Mouse (Mus musculus): ENCODE results near the gene Tcf12. TPM values are rescaled to one million over a fixed set of nuclear protein-coding genes. Genes with fewer than 3 reads are reported as not detected.

Tcf12 gene
- total and polyA plus RNA-seq, 3 experiments, result 34.7 to 329 (median 80.7) TPM

DNA sequence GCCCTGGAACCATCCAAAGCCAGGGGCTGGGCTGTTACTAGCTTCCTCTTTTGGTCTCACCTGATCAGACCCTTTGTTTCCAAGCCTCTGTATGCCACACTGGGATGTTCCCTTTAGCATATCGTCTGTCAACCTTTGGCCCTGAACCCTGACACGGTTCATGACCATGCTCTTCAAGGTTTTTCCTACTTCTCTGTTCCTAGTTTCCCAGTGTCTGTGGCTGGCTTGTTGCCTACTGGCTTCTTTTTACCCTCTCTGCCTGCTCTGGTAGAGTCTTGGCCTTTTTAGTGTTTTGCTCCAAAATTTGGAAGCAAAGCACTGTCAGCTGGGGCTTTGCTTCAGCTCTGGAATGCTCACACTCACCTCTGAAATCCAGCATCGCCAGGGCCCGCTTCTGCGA, 281.3 kb downstream of the Tcf12 start:
- ATAC-seq (ENCODE audit: extremely low read depth, insufficient number of reproducible peaks, low FRiP score, poor library complexity, severe bottlenecking), result no peak
- TF ChIP-seq GATA1 (IDR thresholded peaks at IDR 0.05; ENCODE audit: borderline replicate concordance, low read length) (no peak), POLR2AphosphoS5 (IDR thresholded peaks at IDR 0.05; ENCODE audit: insufficient replicate concordance, low read depth, low read length) (no peak), GATA2 (IDR thresholded peaks at IDR 0.05; ENCODE audit: borderline replicate concordance, low read depth, low read length) (no peak), TAL1 (conservative IDR thresholded peaks at IDR 0.05; ENCODE audit: low read depth, low read length) (no peak)
- no peaks in the 10 kb centered on the region for H3K36me3 ChIP-seq (replicated peaks)
- H3K27me3 ChIP-seq (ENCODE audit: insufficient read depth, low read length), result peaks cover 17% of the 10 kb centered on the region
- peaks cover 11% of the 10 kb centered on the region for H3K4me1 ChIP-seq (ENCODE audit: insufficient read depth, low read depth, low read length)
- no peaks in the 10 kb centered on the region for H3K9me3 ChIP-seq (replicated peaks)
- no peak overlapping the region for H3K4me3 ChIP-seq (ENCODE audit: low read depth, low read length)
- no peak for DNase-seq (ENCODE audit: low spot score)

DNA sequence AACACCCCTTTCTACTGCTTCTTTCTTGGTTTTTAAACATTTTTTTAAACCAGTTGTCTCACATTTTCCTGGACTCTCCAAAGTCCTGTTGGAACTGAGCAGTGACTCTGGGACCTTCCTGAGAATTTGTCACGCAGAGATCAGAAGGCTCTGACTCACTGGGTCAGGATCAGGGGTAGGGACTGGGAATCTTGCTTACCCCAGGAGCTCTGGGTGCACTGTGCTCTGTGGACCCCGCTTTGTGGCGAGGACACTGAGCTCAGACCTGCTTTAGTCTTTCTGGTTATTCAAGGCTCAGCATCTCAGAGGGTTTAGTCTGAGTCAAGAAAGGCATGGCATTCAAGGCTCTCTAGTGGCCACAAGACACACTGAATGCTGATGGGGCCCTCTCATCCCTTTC, 281.9 kb downstream of the Tcf12 start:
- ATAC-seq (ENCODE audit: extremely low read depth, insufficient number of reproducible peaks, low FRiP score, poor library complexity, severe bottlenecking) (no peak), DNase-seq (ENCODE audit: low spot score) (no peak)
- Histone ChIP-seq H3K4me1 (ENCODE audit: insufficient read depth, low read depth, low read length) (peaks cover 11% of the 10 kb centered on the region), H3K9me3 (replicated peaks) (no peaks in the 10 kb centered on the region), H3K36me3 (replicated peaks) (no peaks in the 10 kb centered on the region), H3K4me3 (ENCODE audit: low read depth, low read length) (no peak overlapping the region), H3K27me3 (ENCODE audit: insufficient read depth, low read length) (peaks cover 22% of the 10 kb centered on the region)
- TF ChIP-seq TAL1 (conservative IDR thresholded peaks at IDR 0.05; ENCODE audit: low read depth, low read length) (no peak), GATA1 (IDR thresholded peaks at IDR 0.05; ENCODE audit: borderline replicate concordance, low read length) (no peak), CTCF (IDR thresholded peaks at IDR 0.05; ENCODE audit: low read depth, low read length) (no peak), POLR2AphosphoS5 (IDR thresholded peaks at IDR 0.05; ENCODE audit: insufficient replicate concordance, low read depth, low read length) (no peak), GATA2 (IDR thresholded peaks at IDR 0.05; ENCODE audit: borderline replicate concordance, low read depth, low read length) (no peak)

DNA sequence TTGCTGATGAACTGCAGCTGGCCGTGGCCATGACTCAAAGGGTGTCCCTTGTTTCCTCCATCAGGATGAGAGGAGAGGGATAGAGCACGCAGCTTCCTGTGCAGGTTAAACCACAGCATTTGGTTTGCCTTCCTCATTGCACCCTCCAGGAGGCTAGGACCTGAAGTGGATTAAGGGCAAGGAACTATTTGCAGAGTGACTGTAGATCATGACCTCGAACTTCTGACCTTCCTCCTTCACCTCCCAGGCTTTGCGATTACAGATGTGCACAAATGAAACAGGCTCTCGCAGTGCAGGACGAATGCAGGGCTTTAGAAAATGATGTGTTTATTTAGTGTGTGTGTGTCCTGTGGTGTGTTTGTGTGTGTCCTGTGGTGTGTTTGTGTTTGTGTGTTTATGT, 282.5 kb downstream of the Tcf12 start:
- TF ChIP-seq CTCF (IDR thresholded peaks at IDR 0.05; ENCODE audit: low read depth, low read length) (no peak), GATA2 (IDR thresholded peaks at IDR 0.05; ENCODE audit: borderline replicate concordance, low read depth, low read length) (no peak), TAL1 (conservative IDR thresholded peaks at IDR 0.05; ENCODE audit: low read depth, low read length) (no peak), POLR2AphosphoS5 (IDR thresholded peaks at IDR 0.05; ENCODE audit: insufficient replicate concordance, low read depth, low read length) (no peak), GATA1 (IDR thresholded peaks at IDR 0.05; ENCODE audit: borderline replicate concordance, low read length) (no peak)
- Histone ChIP-seq H3K36me3 (replicated peaks) (no peaks in the 10 kb centered on the region), H3K4me1 (ENCODE audit: insufficient read depth, low read depth, low read length) (peaks cover 11% of the 10 kb centered on the region), H3K9me3 (replicated peaks) (no peaks in the 10 kb centered on the region), H3K27me3 (ENCODE audit: insufficient read depth, low read length) (peaks cover 26% of the 10 kb centered on the region), H3K4me3 (ENCODE audit: low read depth, low read length) (no peak overlapping the region)
- no peak for DNase-seq (ENCODE audit: low spot score)
- ATAC-seq (ENCODE audit: extremely low read depth, insufficient number of reproducible peaks, low FRiP score, poor library complexity, severe bottlenecking), result no peak

DNA sequence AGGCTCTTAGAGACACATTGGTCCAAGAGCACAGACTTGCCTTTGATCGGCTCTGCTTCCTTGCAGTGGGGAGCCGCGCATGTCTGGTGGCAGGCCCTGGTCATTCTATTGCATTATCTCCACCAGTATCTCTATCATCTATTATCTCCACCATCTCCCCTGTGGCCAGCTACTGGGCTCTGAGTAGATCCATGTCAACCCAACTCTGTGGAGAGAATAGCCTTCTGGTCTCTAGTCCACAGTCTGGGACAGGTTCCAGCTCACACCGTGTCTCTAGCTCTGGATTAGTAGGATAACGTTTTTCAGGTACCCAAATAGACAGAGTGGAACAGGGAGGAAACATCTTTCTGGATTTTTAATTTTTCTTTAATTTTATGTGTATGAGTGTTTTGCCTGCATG, 284.3 kb downstream of the Tcf12 start:
- H3K4me3 ChIP-seq (ENCODE audit: low read depth, low read length), result no peak overlapping the region
- H3K36me3 ChIP-seq (replicated peaks), result no peaks in the 10 kb centered on the region
- peaks cover 10% of the 10 kb centered on the region for H3K4me1 ChIP-seq (ENCODE audit: insufficient read depth, low read depth, low read length)
- DNase-seq (ENCODE audit: low spot score), result no peak
- no peak for ATAC-seq (ENCODE audit: extremely low read depth, insufficient number of reproducible peaks, low FRiP score, poor library complexity, severe bottlenecking)
- no peaks in the 10 kb centered on the region for H3K9me3 ChIP-seq (replicated peaks)
- H3K27me3 ChIP-seq (ENCODE audit: insufficient read depth, low read length), result peaks cover 38% of the 10 kb centered on the region
- TF ChIP-seq TAL1 (conservative IDR thresholded peaks at IDR 0.05; ENCODE audit: low read depth, low read length) (no peak), GATA2 (IDR thresholded peaks at IDR 0.05; ENCODE audit: borderline replicate concordance, low read depth, low read length) (no peak), POLR2AphosphoS5 (IDR thresholded peaks at IDR 0.05; ENCODE audit: insufficient replicate concordance, low read depth, low read length) (no peak), CTCF (IDR thresholded peaks at IDR 0.05; ENCODE audit: low read depth, low read length) (no peak), GATA1 (IDR thresholded peaks at IDR 0.05; ENCODE audit: borderline replicate concordance, low read length) (no peak)

DNA sequence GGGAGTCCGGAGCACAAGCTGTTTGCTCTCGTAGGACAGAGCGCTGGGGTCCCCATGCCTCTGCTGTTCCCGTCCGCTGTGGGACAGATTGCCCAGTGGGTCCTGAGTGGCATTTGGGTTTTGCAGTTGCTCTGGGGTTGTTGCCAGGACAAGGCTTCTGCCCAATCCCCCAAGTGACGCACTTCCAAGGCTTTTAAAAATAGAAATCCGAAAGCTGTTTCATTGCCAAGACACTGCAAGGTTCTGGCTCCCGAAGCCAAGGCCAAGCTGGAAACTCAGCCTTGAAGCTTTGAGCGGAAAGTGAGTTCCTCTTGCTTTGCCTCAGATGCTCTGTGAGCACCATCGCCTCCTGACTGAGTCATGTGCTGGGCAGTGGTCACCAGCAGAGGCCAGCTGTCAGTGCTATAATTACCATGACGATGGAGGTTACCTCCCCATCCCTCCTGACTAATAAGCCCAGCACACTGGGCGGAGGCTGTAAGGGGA, 285.6 kb downstream of the Tcf12 start:
- ATAC-seq (ENCODE audit: extremely low read depth, insufficient number of reproducible peaks, low FRiP score, poor library complexity, severe bottlenecking), result no peak
- no peak for DNase-seq (ENCODE audit: low spot score)
- Histone ChIP-seq H3K36me3 (replicated peaks) (no peaks in the 10 kb centered on the region), H3K4me3 (ENCODE audit: low read depth, low read length) (no peak overlapping the region), H3K4me1 (ENCODE audit: insufficient read depth, low read depth, low read length) (0 out of 2 replicates have a peak, but pooled peaks cover 2% of the 10 kb centered on the region), H3K27me3 (ENCODE audit: insufficient read depth, low read length) (peaks cover 49% of the 10 kb centered on the region), H3K9me3 (replicated peaks) (no peaks in the 10 kb centered on the region)
- TF ChIP-seq GATA1 (IDR thresholded peaks at IDR 0.05; ENCODE audit: borderline replicate concordance, low read length), result no peak
- no peak for TF ChIP-seq CTCF (IDR thresholded peaks at IDR 0.05; ENCODE audit: low read depth, low read length)
- no peak for TF ChIP-seq GATA2 (IDR thresholded peaks at IDR 0.05; ENCODE audit: borderline replicate concordance, low read depth, low read length)
- no peak for TF ChIP-seq TAL1 (conservative IDR thresholded peaks at IDR 0.05; ENCODE audit: low read depth, low read length)
- no peak for TF ChIP-seq POLR2AphosphoS5 (IDR thresholded peaks at IDR 0.05; ENCODE audit: insufficient replicate concordance, low read depth, low read length)

DNA sequence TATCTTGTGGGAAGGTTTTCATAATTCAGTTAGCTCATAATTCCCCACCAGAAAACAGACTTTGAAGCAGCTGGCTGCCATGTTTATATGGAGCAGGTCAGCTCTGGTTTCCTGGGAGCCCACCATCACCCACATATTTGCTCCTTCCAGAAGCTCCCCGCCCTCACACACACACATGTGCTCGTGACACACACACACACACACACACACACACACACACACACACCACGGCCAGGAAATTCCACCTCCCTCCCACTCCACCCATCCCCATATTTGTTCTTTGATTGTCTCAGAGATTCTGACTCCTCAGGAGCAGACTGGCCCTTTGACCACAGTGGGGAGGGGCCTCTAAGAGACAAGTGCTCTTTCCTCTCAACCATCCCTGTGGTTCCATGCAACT, 289.7 kb downstream of the Tcf12 start:
- Histone ChIP-seq H3K9me3 (replicated peaks) (no peaks in the 10 kb centered on the region), H3K27me3 (ENCODE audit: insufficient read depth, low read length) (peaks cover 61% of the 10 kb centered on the region), H3K4me1 (ENCODE audit: insufficient read depth, low read depth, low read length) (no peaks in the 10 kb centered on the region), H3K4me3 (ENCODE audit: low read depth, low read length) (no peak overlapping the region), H3K36me3 (replicated peaks) (no peaks in the 10 kb centered on the region)
- DNase-seq (ENCODE audit: low spot score), result no peak
- TF ChIP-seq GATA2 (IDR thresholded peaks at IDR 0.05; ENCODE audit: borderline replicate concordance, low read depth, low read length), result no peak
- no peak for TF ChIP-seq TAL1 (conservative IDR thresholded peaks at IDR 0.05; ENCODE audit: low read depth, low read length)
- TF ChIP-seq CTCF (IDR thresholded peaks at IDR 0.05; ENCODE audit: low read depth, low read length), result no peak
- no peak for TF ChIP-seq GATA1 (IDR thresholded peaks at IDR 0.05; ENCODE audit: borderline replicate concordance, low read length)
- no peak for TF ChIP-seq POLR2AphosphoS5 (IDR thresholded peaks at IDR 0.05; ENCODE audit: insufficient replicate concordance, low read depth, low read length)
- ATAC-seq (ENCODE audit: extremely low read depth, insufficient number of reproducible peaks, low FRiP score, poor library complexity, severe bottlenecking), result no peak
